Mouse (Mus musculus) colon, adult 2 months (tissue): ENCODE data around the gene St7. TPM values are rescaled to one million over a fixed set of nuclear protein-coding genes. Genes with fewer than 3 reads are reported as not detected.

Experiments used
- polyA plus RNA-seq: library from polyadenylated mRNA; depleted of rRNA; stranded (reverse); fragments of >200 nt; gene quantifications from 2 replicates; pipeline ENCODE4 v1.2.3, GENCODE M21; 2012; rRNA removed

The St7 gene
- polyA plus RNA-seq = 7.0 and 9.2 TPM in 2 replicates

GRCm38 (mm10) chr6:17692647-17693046 is at the start of gene St7:
Gene St7, plus strand, starts transcription at chr6:17692933.

Other genes starting within 250 kb of the St7 start
- gene Met, start 229.1 kb upstream of the St7 start, polyA plus RNA-seq = 9.1 and 10.6 TPM in 2 replicates
- gene Capza2, start 56.7 kb upstream of the St7 start, polyA plus RNA-seq = 5.8 and 7.6 TPM in 2 replicates